Mouse (Mus musculus) monocyte, adult 5-6 weeks (primary cell): ENCODE measurements around the gene Mdn1. TPM values are rescaled to one million over a fixed set of nuclear protein-coding genes. Genes with fewer than 3 reads are reported as not detected.

Source experiments
- ATAC-seq: fragments of 153-309, 156-312 bp; replicated peaks from 2 replicates; pipeline ENCODE4 v1.8.0; 2017; ENCODE audit warnings: mild to moderate bottlenecking; ENCODE audit not compliant: low TSS enrichment, insufficient number of reproducible peaks, severe bottlenecking, poor library complexity, low FRiP score
- total RNA-seq: library from RNA; stranded (forward); fragments of 200-1000, 200-491, 200-594 nt; gene quantifications from 3 replicates; pipeline ENCODE4 v1.2.3, GENCODE M21; 2017

The Mdn1 gene
- total RNA-seq, result 21.5 to 36.2 TPM (median 23.4 TPM) in 3 replicates

DNA sequence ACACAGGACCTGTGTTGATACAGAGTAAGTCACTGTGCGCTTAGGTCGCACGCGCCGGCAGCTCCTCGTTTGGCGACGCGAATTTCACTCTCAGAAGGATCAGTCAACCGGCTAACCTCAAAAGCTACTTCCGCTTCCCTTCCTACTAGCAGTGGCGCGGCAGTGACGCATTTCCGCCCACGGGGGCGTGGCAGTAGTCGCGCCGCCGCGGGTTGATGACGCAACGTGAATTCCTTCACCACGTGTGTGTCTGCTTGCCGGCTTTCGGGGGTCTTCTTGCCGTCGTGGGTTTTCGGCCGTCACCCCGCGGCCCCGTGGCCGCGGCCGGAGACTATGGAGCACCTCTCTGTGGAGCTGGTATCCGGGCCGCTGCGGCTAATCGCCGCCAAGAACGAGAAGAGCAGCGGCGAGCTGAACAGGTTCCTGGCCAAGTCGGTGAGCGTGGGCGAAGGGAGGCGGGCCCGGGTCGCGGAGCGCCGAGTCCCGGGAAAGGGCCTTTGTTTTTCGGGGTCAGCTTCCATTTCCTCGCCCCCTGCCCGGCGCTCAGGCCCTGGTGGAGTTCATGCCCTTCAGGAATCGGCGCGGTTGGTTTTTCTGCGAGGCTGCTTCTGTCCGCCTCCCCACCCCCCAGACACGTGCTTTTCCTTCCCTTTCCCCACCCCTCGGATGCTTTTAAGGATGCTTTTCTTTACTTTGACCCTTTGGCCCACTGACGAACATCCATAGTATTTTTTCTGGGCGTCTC lies at the start of gene Mdn1:
Mdn1 (plus strand) TSS at position 202 of the 745 bp plus-strand sequence.
- ATAC-seq, result peak; percentile 99

- peak; percentile 99 for ATAC-seq
These were observed 41.7 kb upstream of the Mdn1 start, which contains the start of gene Casp8ap2 for GRCm38 (mm10) chr4:32615034-32615881. TSS of gene Casp8ap2 (plus strand) at chr4:32615451.

- no peak for ATAC-seq
These were observed 35.3 kb upstream of the Mdn1 start for GRCm38 (mm10) chr4:32621637-32622036.

DNA sequence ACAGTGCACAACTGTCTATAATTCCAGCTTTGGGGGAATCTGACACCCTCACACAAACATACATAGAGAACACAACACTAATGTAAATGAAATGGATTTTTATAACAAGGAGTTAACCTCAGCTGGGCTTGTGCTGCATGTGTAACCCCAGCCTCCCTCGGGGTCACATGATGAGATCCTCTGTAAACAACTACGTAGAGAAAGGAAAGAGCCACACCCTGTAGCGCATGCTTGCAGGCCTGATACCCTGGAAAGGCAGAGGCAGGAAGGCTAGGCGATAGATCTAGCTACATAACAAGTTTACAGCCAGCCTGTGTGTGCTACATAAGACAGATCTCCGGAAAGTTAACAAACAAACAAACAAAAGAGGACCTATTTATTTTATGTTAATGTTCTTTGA lies 5.2 kb upstream of the Mdn1 start:
- ATAC-seq, result no peak

- ATAC-seq, result no peak
These were observed 594 bp upstream of the Mdn1 start for GRCm38 (mm10) chr4:32656146-32656904.

DNA sequence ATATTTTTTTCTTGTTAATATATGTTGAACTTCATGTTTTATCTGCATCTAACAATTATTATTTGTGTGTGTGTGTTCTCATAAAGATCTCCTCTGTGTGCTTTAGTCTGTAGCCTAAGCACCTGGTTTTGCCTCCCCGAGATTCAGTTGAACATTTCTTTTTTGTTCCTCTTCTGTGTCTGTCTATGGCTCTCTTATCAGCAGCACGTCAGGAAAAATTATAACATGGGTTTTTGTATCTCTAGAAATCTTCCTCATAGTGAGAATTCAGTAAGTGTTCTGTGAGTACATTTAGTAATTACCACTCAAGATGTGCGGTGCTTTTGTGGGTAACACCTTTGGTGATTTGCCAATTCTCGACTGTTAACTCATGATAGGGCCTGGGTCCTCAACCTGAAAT lies 8.9 kb downstream of the Mdn1 start:
- no peak for ATAC-seq

GRCm38 (mm10) chr4:32668291-32668690 lies 11.4 kb downstream of the Mdn1 start:
- no peak for ATAC-seq

DNA sequence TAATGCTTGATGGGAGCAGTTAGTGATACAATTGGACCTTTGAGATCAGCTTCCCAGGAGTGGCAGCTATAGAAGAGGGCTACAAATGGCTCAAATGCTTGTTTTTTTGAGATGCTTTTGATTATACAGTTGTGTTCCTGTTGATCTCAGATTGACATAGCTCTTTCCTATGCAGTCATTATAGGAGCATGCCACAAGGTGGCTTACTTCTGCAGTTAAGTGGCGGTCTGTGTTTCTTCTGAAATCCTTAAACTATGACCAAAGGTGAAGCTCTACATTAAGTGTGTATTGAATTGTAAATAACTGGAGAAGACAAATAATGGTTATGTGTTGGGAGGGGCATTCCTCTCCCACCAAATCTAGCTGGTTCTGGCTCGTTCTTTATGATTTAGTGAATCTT lies 12.9 kb downstream of the Mdn1 start:
- ATAC-seq, result no peak

GRCm38 (mm10) chr4:32674025-32674424 lies 17.1 kb downstream of the Mdn1 start:
- ATAC-seq, result no peak

GRCm38 (mm10) chr4:32677471-32677870 lies 20.6 kb downstream of the Mdn1 start:
- ATAC-seq, result no peak

DNA sequence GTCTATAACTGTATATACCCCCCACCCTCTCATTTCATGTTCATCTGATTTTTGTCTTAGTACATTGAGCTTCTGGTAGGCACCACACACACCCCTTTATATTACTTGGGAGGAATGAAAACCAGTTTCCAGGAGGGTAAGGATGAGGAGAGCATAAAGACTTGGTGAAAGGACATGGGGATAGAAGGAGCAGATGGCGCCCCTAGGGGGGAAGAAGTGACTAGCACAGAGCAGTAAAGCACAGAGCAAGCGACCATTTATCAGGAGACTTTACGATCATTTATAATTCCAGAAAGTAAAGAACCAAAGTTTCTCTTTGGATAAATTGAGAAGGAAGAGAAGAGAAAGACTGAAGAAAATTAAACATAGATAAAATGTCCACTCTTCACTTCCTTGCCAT lies 23.9 kb downstream of the Mdn1 start:
- ATAC-seq, result no peak

DNA sequence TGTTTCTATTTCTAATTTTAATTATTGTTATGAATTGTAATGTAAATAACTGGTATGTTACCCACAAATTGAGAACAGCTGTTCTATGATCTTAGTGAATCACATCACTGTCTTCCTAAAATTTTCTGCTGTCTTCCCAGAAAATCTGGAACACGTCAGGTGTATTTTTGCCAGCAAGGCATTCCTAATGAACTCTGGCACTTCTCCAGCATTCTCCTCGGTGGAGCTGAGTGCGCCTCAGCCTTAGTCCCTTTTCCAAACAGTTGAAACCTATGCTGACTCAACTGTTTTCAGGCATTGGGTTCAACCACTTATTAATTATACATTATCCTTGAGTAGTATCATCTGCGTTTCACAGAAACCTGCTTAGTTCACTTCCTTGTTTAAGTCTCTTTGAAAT lies 25.6 kb downstream of the Mdn1 start:
- no peak for ATAC-seq

GRCm38 (mm10) chr4:32683061-32683582 lies 26.2 kb downstream of the Mdn1 start:
- no peak for ATAC-seq

DNA sequence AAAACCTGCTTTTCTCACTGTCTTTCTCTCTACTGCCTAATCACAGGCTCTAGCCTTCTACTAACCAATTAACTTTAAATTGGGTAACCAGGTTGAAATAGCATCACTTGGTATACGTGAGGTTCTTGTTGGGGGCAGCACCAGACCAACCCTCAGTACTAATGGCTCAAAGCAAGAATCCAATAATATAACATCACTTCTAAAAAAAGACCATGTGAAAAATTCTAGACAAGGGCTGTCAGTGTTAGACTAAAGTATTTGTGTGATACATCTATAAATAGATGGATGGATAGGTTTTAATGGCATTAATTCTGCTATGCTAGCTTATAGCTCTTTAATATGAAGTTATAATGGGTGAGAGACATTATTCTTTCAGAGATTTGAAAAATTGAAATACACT lies 60.8 kb downstream of the Mdn1 start:
- no peak for ATAC-seq

- no peak for ATAC-seq
These were observed 88.5 kb downstream of the Mdn1 start for GRCm38 (mm10) chr4:32745394-32745793.

DNA sequence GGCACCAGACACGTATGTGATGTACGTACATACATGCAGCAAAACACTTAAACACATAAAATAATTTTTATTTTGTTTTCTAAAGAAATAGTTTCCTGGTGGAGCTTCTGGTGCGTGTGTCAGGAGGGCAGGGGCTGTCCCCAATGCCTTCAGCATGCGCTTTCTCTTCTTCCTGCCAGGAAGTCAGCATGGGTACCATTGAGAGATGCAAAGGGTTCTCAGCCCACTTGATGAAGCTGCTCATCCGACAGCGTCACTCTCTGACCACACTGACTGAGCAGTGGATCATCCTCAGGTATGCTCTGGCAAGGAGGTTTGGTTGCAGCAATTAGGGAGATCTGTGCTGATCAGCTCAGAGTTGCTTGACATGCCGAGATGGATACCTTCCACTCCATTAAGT lies 91.5 kb downstream of the Mdn1 start:
- no peak for ATAC-seq

DNA sequence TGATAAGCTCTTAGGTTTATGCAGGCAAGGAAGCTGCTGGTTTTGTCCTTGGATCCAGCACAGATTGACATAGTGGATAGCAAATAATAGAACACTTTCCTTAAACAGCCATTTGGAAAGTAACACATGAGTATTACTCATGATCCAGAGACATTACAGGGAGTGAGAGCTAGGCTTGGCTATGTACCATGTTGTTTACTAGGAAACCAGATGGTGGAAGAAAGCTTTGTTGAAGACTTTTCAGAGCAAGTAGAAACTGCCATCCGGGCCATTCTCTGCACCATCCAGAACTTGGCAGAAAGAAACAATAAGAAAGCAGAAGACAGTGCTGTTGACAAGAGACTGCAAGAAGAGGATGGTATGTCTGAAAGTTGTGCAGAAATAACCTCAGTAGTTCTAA lies 93.8 kb downstream of the Mdn1 start:
- ATAC-seq, result no peak

- no peak for ATAC-seq
These were observed 100.5 kb downstream of the Mdn1 start for GRCm38 (mm10) chr4:32757430-32757829.

GRCm38 (mm10) chr4:32767471-32767870 lies 110.6 kb downstream of the Mdn1 start:
- ATAC-seq, result no peak
